Mouse (Mus musculus) forebrain, embryonic 15.5 days (tissue): ENCODE data around the gene Acss2. TPM values are rescaled to one million over a fixed set of nuclear protein-coding genes. Genes with fewer than 3 reads are reported as not detected.
"Not testable (repeated sequence)": the region's sequence is repeated elsewhere in the genome, so short reads cannot be mapped to it uniquely, and the experiment has no call there.

Source experiments
- ATAC-seq: fragments of 200-750 bp; cut with Nextera tagmentation; replicated peaks from 2 replicates; pipeline ENCODE4 v1.8.0; 2017; ENCODE audit warnings: mild to moderate bottlenecking, moderate TSS enrichment, moderate library complexity
- H3K27ac ChIP-seq: fragments of 300-500 bp; sonication (generic); replicated peaks from 2 replicates; pipeline ENCODE4 v1.5.1; 2015; ENCODE audit warnings: mild to moderate bottlenecking, inconsistent platforms
- H3K27me3 ChIP-seq: fragments of 300-500 bp; sonication (generic); 2 replicates; pipeline ENCODE4 v1.6.1; 2015; ENCODE audit warnings: inconsistent platforms
- H3K36me3 ChIP-seq: fragments of 300-500 bp; sonication (generic); 2 replicates; pipeline ENCODE4 v1.6.1; 2015; ENCODE audit warnings: mild to moderate bottlenecking, inconsistent platforms
- H3K4me1 ChIP-seq: fragments of 300-500 bp; sonication (generic); 2 replicates; pipeline ENCODE4 v1.6.1; 2015; ENCODE audit warnings: inconsistent platforms
- H3K4me2 ChIP-seq: fragments of 300-500 bp; sonication (generic); replicated peaks from 2 replicates; pipeline ENCODE4 v1.6.1; 2015; ENCODE audit warnings: mild to moderate bottlenecking, inconsistent platforms
- H3K4me3 ChIP-seq: fragments of 300-500 bp; sonication (generic); 2 replicates; pipeline ENCODE4 v1.5.1; 2015; ENCODE audit warnings: mild to moderate bottlenecking, inconsistent platforms
- H3K9ac ChIP-seq: fragments of 300-500 bp; sonication (generic); replicated peaks from 2 replicates; pipeline ENCODE4 v1.6.1; 2015; ENCODE audit warnings: mild to moderate bottlenecking, inconsistent platforms
- H3K9me3 ChIP-seq: fragments of 300-500 bp; sonication (generic); 2 replicates; pipeline ENCODE4 v1.6.1; 2016; ENCODE audit warnings: inconsistent platforms
- WGBS: fragments of 180-500 bp; shearing (Covaris S2); methylation state at CpG from one replicate; pipeline ENCODE4 v1.1.7; 2015; ENCODE audit warnings: mixed read lengths; 5-methylcytosine and 5-hydroxymethylcytosine counted together
- polyA plus RNA-seq: library from polyadenylated mRNA; unstranded; fragments of >200 nt; fragmentation: Nextera tagmentation; extraction: Ambion mirVana; gene quantifications from 2 replicates; pipeline ENCODE4 v1.2.1, GENCODE M21; 2015

The Acss2 gene
- polyA plus RNA-seq, 1 experiment from 2014 or later = 21.6 TPM

- H3K27ac ChIP-seq = no peak overlapping the region
- peaks cover 30% of the 10 kb centered on the region for H3K4me1 ChIP-seq
- H3K9me3 ChIP-seq = no peaks in the 10 kb centered on the region
- no peaks in the 10 kb centered on the region for H3K36me3 ChIP-seq
- no peaks in the 10 kb centered on the region for H3K27me3 ChIP-seq
- no peak for ATAC-seq
- H3K4me2 ChIP-seq = peak overlapping the region; percentile 77
- peak overlapping the region; percentile 68 for H3K4me3 ChIP-seq
- 60% methylated on average over 5 of the region's 5 CpGs for WGBS
- H3K9ac ChIP-seq = peak overlapping the region; percentile 91
Measured at GRCm38 (mm10) chr2:155513543-155513942, 4.2 kb upstream of the Acss2 start.

DNA sequence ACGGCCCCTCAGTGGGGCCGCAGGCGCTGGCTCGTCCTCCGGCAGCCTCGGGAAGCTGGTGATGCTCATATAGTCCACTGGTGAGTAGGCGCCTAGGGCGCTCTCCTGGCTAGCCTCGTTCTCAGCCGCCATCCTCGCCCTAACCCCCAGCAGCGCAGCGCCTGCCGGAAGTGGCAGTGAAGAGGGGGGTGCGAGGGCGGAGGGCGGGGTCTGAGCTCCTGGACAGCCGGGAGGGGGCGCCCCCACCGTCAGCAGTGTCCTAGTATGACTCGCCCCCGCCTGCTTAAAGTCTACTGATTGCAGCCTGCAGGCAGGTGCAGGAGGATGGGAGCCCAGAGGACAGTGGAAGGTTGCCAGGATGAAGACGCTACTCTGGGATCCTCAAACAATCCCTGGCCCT is 3.1 kb upstream of the Acss2 start:
- H3K9ac ChIP-seq = peak overlapping the region; percentile 91
- peak overlapping the region; percentile 68 for H3K4me3 ChIP-seq
- 1% methylated on average over 23 of the region's 23 CpGs for WGBS

DNA sequence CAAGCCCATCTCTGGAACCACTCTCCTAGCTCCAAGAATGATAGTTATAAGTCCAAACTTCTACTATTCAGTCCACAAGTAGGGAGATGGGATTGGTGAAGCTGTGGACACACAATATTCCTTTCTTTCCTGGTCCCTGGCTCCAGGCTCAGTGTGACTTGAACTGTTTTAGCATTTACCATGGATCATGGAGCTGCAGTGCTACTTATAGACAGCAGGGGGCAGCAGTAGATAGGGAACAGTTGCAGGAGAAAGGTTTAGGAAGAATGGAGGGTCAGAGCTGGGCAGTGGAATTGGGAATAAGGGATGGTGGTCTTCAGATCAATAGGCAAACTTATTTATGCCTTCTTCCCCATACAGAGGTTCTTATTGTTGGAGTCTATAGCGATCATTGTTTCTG is 1.8 kb upstream of the Acss2 start:
- H3K27ac ChIP-seq = no peak overlapping the region
- no peaks in the 10 kb centered on the region for H3K36me3 ChIP-seq
- H3K4me3 ChIP-seq = no peak overlapping the region
- peaks cover 35% of the 10 kb centered on the region for H3K4me1 ChIP-seq
- ATAC-seq = no peak
- H3K4me2 ChIP-seq = no peak overlapping the region
- no peak overlapping the region for H3K9ac ChIP-seq
- H3K27me3 ChIP-seq = no peaks in the 10 kb centered on the region
- 4% methylated on average over 1 of the region's 1 CpGs for WGBS
- no peaks in the 10 kb centered on the region for H3K9me3 ChIP-seq

More for the DNA sequence above, 3.1 kb upstream of the Acss2 start:
- no peaks in the 10 kb centered on the region for H3K27me3 ChIP-seq
- peaks cover 35% of the 10 kb centered on the region for H3K4me1 ChIP-seq
- H3K9me3 ChIP-seq = no peaks in the 10 kb centered on the region
- peak; percentile 38 for ATAC-seq
- no peaks in the 10 kb centered on the region for H3K36me3 ChIP-seq
- peak overlapping the region; percentile 71 for H3K27ac ChIP-seq
- peak overlapping the region; percentile 77 for H3K4me2 ChIP-seq

DNA sequence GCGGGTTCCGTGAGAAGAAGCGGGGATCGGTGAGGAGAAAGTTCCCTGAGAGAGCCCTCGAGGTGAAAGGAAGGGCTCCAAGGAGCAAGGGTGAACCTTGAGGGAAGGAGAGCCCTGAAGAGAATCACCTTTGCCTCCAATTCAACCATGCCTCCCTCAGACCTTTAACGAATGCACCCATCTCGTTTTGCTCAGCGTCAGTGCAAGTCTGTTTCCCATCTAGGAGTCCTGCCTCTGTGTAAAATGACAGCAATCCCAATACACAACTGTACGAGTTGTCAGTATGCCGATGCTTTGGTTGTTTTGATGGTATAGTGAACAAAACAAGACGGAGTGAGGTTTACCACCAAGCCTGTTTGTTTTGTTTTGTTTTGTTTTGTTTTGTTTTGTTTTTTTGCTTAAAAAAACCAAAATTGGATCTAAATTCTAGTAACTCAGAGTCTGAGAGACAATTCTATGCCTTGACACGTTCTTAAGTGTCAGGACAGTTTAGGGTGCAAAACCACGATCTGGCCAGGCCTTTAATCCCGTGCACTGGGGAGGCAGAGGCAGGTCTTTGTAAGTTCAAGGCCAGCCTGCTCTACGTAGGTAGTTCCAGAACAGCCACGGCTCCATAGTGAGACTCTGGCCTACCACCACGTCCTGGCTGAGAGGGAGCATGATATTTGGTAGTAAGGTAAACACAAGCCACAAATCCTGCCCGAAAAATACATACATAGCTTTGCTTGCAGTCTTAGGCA is 953 bp downstream of the Acss2 start:
- H3K27me3 ChIP-seq = no peaks in the 10 kb centered on the region
- ATAC-seq = no peak
- peak overlapping the region; percentile 67 for H3K9ac ChIP-seq
- no peaks in the 10 kb centered on the region for H3K36me3 ChIP-seq
- peaks cover 20% of the 10 kb centered on the region for H3K4me1 ChIP-seq
- H3K4me2 ChIP-seq = peak overlapping the region; percentile 67
- H3K4me3 ChIP-seq = peak overlapping the region; percentile 82
- peak overlapping the region; percentile 80; the same call in 1 of the 2 replicates for H3K27ac ChIP-seq
- no peaks in the 10 kb centered on the region for H3K9me3 ChIP-seq
- 23% methylated on average over 18 of the region's 18 CpGs for WGBS

DNA sequence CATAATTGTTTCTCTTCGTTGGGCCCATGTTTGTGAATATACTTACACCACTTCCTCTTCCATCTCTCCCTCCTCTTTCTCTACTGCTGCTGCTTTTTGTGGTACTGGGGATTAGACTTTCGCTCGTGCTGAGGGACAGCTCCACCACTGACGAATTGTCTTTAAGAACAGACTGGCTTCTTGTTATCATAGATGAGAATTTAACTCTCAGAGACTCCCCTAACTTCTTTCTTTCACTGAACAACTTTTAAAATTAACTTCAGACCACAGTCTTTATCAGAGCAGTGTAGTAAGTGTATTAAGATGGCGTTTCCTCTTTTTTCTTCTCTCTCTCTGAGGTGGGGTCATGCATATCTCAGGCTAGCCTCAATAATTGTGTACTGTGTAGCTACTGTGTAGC is 6.0 kb downstream of the Acss2 start:
- no peaks in the 10 kb centered on the region for H3K9me3 ChIP-seq
- ATAC-seq = no peak
- H3K9ac ChIP-seq = no peak overlapping the region
- no peak overlapping the region for H3K4me2 ChIP-seq
- H3K27me3 ChIP-seq = no peaks in the 10 kb centered on the region
- H3K36me3 ChIP-seq = no peaks in the 10 kb centered on the region
- H3K27ac ChIP-seq = no peak overlapping the region
- WGBS = 66% methylated on average over 5 of the region's 5 CpGs
- no peak overlapping the region for H3K4me3 ChIP-seq
- peaks cover 4% of the 10 kb centered on the region for H3K4me1 ChIP-seq

- Histone ChIP-seq H3K4me1 (no peaks in the 10 kb centered on the region), H3K27ac (no peak overlapping the region), H3K9me3 (no peaks in the 10 kb centered on the region), H3K36me3 (no peaks in the 10 kb centered on the region), H3K4me3 (no peak overlapping the region), H3K4me2 (no peak overlapping the region), H3K27me3 (no peaks in the 10 kb centered on the region), H3K9ac (no peak overlapping the region)
- no peak for ATAC-seq
- WGBS = 77% methylated on average over 1 of the region's 1 CpGs
Measured at GRCm38 (mm10) chr2:155524378-155524777, 6.6 kb downstream of the Acss2 start.

GRCm38 (mm10) chr2:155527367-155527766 is 9.6 kb downstream of the Acss2 start:
- Histone ChIP-seq H3K9ac (no peak overlapping the region), H3K9me3 (no peaks in the 10 kb centered on the region), H3K4me1 (no peaks in the 10 kb centered on the region), H3K36me3 (no peaks in the 10 kb centered on the region), H3K4me2 (no peak overlapping the region), H3K27ac (no peak overlapping the region), H3K27me3 (no peaks in the 10 kb centered on the region), H3K4me3 (no peak overlapping the region)
- WGBS = 88% methylated on average over 5 of the region's 5 CpGs
- no peak for ATAC-seq

DNA sequence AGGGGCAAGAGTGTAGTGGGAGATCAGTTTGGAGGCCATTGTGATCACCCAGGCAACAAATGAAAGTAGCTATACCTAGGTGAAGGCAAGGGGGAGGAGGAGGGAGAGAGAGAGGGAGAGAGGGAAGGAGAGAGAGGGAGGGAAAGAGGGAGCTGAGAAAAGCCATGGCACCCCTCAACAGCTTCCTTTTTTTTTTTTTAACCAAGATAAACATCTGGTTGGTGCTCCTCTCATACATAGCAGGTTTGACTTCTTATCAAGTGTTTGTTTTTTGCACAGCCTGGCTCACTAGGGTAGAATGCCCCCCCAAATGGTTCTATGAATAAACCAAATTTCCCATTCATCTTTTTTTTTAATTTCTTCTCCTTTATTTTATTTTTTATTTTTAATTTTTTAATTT is 18.5 kb downstream of the Acss2 start:
- H3K36me3 ChIP-seq = no peaks in the 10 kb centered on the region
- no peak for ATAC-seq
- no peak overlapping the region for H3K4me2 ChIP-seq
- H3K9ac ChIP-seq = no peak overlapping the region
- H3K27ac ChIP-seq = no peak overlapping the region
- H3K9me3 ChIP-seq = no peaks in the 10 kb centered on the region
- no peaks in the 10 kb centered on the region for H3K27me3 ChIP-seq
- no peak overlapping the region for H3K4me3 ChIP-seq
- no peaks in the 10 kb centered on the region for H3K4me1 ChIP-seq

- no peak for ATAC-seq
- Histone ChIP-seq H3K4me2 (no peak overlapping the region), H3K9ac (no peak overlapping the region), H3K36me3 (no peaks in the 10 kb centered on the region), H3K27me3 (no peaks in the 10 kb centered on the region), H3K4me1 (no peaks in the 10 kb centered on the region), H3K27ac (no peak overlapping the region), H3K4me3 (no peak overlapping the region), H3K9me3 (no peaks in the 10 kb centered on the region)
- 87% methylated on average over 5 of the region's 5 CpGs for WGBS
Measured at GRCm38 (mm10) chr2:155537761-155538462, 20.2 kb downstream of the Acss2 start.

DNA sequence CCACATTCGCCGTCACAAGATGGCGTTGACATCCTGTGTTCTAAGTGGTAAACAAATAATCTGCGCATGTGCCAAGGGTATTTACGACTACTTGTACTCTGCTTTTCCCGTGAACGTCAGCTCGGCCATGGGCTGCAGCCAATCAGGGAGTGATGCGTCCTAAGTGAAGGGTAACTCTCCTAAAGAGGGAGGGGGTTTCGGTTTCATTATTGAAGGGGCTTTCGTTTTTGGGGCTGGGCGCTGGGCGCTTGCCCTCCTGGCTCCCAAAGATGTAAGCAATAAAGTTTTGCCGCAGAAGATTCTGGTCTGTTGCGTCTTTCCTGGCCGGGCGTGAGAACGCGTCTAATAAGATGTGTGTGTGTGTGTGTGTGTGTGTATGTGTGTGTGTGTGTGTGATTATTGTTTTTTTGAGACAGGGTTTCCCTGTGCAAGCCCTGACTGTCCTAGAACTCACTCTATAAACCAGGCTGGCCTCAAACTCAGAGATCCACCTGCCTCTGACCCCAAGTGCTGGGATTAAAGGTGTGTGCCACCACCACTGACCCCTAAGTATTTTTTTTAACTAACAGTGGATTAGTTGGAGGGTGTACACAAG is 20.8 kb downstream of the Acss2 start:
- not testable (repeated sequence) for H3K36me3 ChIP-seq, H3K27ac ChIP-seq, H3K4me2 ChIP-seq, H3K4me1 ChIP-seq, H3K4me3 ChIP-seq, H3K9me3 ChIP-seq, H3K9ac ChIP-seq, H3K27me3 ChIP-seq, ATAC-seq
- WGBS = 78% methylated on average over 18 of the region's 19 CpGs

- Histone ChIP-seq H3K4me2 (no peak overlapping the region), H3K36me3 (no peaks in the 10 kb centered on the region), H3K4me3 (no peak overlapping the region), H3K27ac (no peak overlapping the region), H3K4me1 (no peaks in the 10 kb centered on the region), H3K9ac (no peak overlapping the region), H3K27me3 (no peaks in the 10 kb centered on the region), H3K9me3 (no peaks in the 10 kb centered on the region)
- no peak for ATAC-seq
Measured at GRCm38 (mm10) chr2:155539696-155540095, 21.9 kb downstream of the Acss2 start.

DNA sequence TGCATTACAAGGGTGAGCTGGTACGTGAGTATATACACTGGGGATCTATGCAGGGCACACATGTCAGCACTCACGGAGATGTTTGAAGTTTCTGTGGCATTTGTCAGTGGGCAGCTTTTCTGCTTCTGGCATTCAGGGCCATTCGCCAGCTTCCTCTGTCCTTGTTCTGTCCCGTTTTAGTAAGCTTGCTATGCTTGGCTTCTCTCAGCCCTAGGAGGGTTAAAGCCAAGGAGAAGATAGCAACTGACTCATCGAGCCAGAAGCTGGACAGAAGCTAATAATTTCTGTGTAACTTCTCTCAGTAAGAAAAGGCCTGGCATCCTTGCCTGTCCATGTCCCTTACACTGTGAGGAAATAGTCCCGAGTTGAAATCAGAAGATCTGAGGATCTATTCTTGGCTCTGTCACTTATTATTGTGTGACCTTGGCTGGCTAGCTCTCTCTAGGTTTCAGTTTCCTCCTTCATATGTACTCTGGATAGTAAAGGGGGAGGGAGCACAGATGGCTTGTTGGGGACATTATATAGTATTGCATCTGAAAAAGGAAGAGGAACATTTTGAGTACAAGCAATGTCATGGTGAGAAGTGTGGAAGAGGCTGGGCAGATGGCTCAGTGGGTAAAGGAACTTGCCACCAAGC is 23.2 kb downstream of the Acss2 start:
- Histone ChIP-seq H3K4me1 (no peaks in the 10 kb centered on the region), H3K4me2 (no peak overlapping the region), H3K9me3 (no peaks in the 10 kb centered on the region), H3K27me3 (no peaks in the 10 kb centered on the region), H3K36me3 (no peaks in the 10 kb centered on the region), H3K9ac (no peak overlapping the region), H3K27ac (no peak overlapping the region), H3K4me3 (no peak overlapping the region)
- WGBS = 65% methylated on average over 6 of the region's 6 CpGs
- ATAC-seq = no peak
